Mouse (Mus musculus): ENCODE results near the gene Sf3b3. TPM values are rescaled to one million over a fixed set of nuclear protein-coding genes. Genes with fewer than 3 reads are reported as not detected.

Sf3b3 gene
- polyA plus RNA-seq, 1 experiment from 2014 or later: 174 TPM

DNA sequence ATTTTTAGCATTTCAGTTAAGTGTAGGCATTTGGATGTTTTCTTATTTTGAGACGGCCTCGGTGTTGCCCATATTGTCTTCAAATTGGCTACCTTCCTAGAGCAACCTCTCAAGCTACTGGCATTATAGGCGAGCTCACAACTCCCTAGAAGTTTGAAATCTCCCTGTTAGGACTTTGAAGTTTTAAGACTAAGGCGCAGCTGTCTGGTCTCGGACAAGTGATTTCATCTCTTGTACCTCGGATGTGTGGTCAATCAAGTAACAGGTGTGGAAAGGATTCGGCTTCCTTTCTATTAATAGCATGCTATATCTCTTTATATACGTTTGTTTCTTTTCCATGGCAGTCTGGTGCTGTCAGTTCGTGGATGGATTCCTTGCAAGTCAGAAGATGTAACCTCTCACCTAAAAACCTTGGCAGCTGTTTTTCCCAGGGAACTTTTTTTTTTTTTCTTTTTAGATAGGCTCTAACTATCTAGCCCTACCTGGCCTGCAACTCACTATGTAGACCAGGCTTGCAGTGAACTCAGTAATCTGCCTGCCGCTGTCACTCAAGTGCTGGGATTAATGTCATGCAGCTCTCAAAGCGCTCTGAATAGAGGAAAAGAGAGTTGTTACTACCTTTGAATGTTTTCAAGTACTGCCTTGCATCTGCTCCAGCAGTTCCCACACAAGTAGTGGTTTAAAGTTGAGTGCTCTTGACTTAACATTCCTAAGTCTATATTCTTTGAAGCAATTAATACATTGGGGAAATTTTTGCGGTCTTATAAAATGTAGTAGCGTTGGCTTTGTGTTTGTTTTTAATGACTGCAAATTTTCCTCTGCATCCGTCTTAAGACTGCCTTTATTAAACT lies 1.3 kb upstream of the Sf3b3 start:
- peak overlapping the region; percentile 98 for H3K9ac ChIP-seq
- TF ChIP-seq CTCF (IDR thresholded peaks at IDR 0.05; ENCODE audit: low read depth): no peak
- H3K4me2 ChIP-seq: peak overlapping the region; percentile 80
- H3K27me3 ChIP-seq (ENCODE audit: insufficient read depth, low read length): no peaks in the 10 kb centered on the region
- ATAC-seq (ENCODE audit: insufficient read depth): no peak
- peaks cover 54% of the 10 kb centered on the region for H3K36me3 ChIP-seq (ENCODE audit: insufficient read depth)
- no peak for DNase-seq
- peaks cover 5% of the 10 kb centered on the region; the same call in 1 of the 2 replicates for H3K4me1 ChIP-seq (ENCODE audit: insufficient read depth)
- H3K27ac ChIP-seq (ENCODE audit: low read depth): no peak overlapping the region
- no peaks in the 10 kb centered on the region for H3K9me3 ChIP-seq (ENCODE audit: low read depth, low read length)
- H3K4me3 ChIP-seq (ENCODE audit: low read depth, low read length): peak overlapping the region; percentile 93
- WGBS: 49% methylated on average over 14 of the region's 14 CpGs

GRCm38 (mm10) chr8:110847171-110847549 lies 573 bp upstream of the Sf3b3 start:
- Histone ChIP-seq H3K27ac (ENCODE audit: low read depth) (peak overlapping the region; percentile 91), H3K4me2 (peak overlapping the region; percentile 80), H3K4me1 (ENCODE audit: insufficient read depth) (peaks cover 5% of the 10 kb centered on the region; the same call in 1 of the 2 replicates), H3K4me3 (ENCODE audit: low read depth, low read length) (peak overlapping the region; percentile 93), H3K36me3 (ENCODE audit: insufficient read depth) (peaks cover 54% of the 10 kb centered on the region), H3K9me3 (ENCODE audit: low read depth, low read length) (no peaks in the 10 kb centered on the region), H3K27me3 (ENCODE audit: insufficient read depth, low read length) (no peaks in the 10 kb centered on the region), H3K9ac (peak overlapping the region; percentile 98)
- DNase-seq (no peak), ATAC-seq (ENCODE audit: insufficient read depth) (peak; percentile 47)
- under 1% methylated on average over 13 of the region's 13 CpGs for WGBS
- TF ChIP-seq CTCF (IDR thresholded peaks at IDR 0.05; ENCODE audit: low read depth): no peak

- peaks cover 52% of the 10 kb centered on the region for H3K36me3 ChIP-seq (ENCODE audit: insufficient read depth)
- peak overlapping the region; percentile 80 for H3K4me2 ChIP-seq
- H3K4me1 ChIP-seq (ENCODE audit: insufficient read depth): peaks cover 5% of the 10 kb centered on the region; the same call in 1 of the 2 replicates
- no peaks in the 10 kb centered on the region for H3K9me3 ChIP-seq (ENCODE audit: low read depth, low read length)
- peak overlapping the region; percentile 93 for H3K4me3 ChIP-seq (ENCODE audit: low read depth, low read length)
- H3K27me3 ChIP-seq (ENCODE audit: insufficient read depth, low read length): no peaks in the 10 kb centered on the region
- H3K27ac ChIP-seq (ENCODE audit: low read depth): peak overlapping the region; percentile 91
- TF ChIP-seq CTCF (IDR thresholded peaks at IDR 0.05; ENCODE audit: low read depth): no peak
- ATAC-seq (ENCODE audit: insufficient read depth) (no peak), DNase-seq (peak; percentile 36)
- WGBS: 7% methylated on average over 17 of the region's 17 CpGs
- peak overlapping the region; percentile 98 for H3K9ac ChIP-seq
These were observed 674 bp downstream of the Sf3b3 start for GRCm38 (mm10) chr8:110845821-110846404.

DNA sequence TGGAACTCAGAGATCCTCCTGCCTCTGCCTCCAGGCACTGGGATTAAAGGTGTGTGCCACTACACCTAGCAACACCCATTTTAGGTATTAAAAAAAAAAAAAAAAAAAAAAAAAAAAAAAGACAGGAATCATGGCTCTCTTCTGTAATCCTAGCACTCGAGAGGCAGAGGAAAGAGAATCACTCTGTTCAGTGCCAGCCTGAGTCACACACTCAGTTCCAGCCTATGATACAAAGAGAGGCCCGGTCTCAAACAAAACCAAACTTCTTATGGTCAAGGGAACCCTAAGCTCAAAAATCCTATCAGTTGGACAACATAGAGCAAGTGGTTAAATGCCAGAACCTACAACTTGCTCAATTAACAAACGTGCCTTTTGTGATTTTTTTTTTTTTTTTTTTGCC lies 1.6 kb downstream of the Sf3b3 start:
- H3K36me3 ChIP-seq (ENCODE audit: insufficient read depth): peaks cover 52% of the 10 kb centered on the region
- WGBS: 74% methylated on average over 3 of the region's 3 CpGs

GRCm38 (mm10) chr8:110843207-110843606 lies 3.4 kb downstream of the Sf3b3 start:
- DNase-seq (no peak), ATAC-seq (ENCODE audit: insufficient read depth) (no peak)
- no peak for TF ChIP-seq CTCF (IDR thresholded peaks at IDR 0.05; ENCODE audit: low read depth)
- H3K27ac ChIP-seq (ENCODE audit: low read depth): no peak overlapping the region
- no peak overlapping the region; the same call in 1 of the 2 replicates for H3K9ac ChIP-seq
- no peaks in the 10 kb centered on the region for H3K9me3 ChIP-seq (ENCODE audit: low read depth, low read length)
- peaks cover 5% of the 10 kb centered on the region; the same call in 1 of the 2 replicates for H3K4me1 ChIP-seq (ENCODE audit: insufficient read depth)
- no peak overlapping the region for H3K4me3 ChIP-seq (ENCODE audit: low read depth, low read length)
- 82% methylated on average over 5 of the region's 5 CpGs for WGBS
- H3K27me3 ChIP-seq (ENCODE audit: insufficient read depth, low read length): no peaks in the 10 kb centered on the region
- H3K4me2 ChIP-seq: no peak overlapping the region
- peaks cover 65% of the 10 kb centered on the region for H3K36me3 ChIP-seq (ENCODE audit: insufficient read depth)

More for the DNA sequence above, 1.6 kb downstream of the Sf3b3 start:
- Histone ChIP-seq H3K4me2 (peak overlapping the region; percentile 80), H3K27me3 (ENCODE audit: insufficient read depth, low read length) (no peaks in the 10 kb centered on the region), H3K4me1 (ENCODE audit: insufficient read depth) (peaks cover 5% of the 10 kb centered on the region; the same call in 1 of the 2 replicates), H3K4me3 (ENCODE audit: low read depth, low read length) (peak overlapping the region; percentile 93), H3K9ac (peak overlapping the region; percentile 98; the same call in 1 of the 2 replicates), H3K27ac (ENCODE audit: low read depth) (no peak overlapping the region), H3K9me3 (ENCODE audit: low read depth, low read length) (no peaks in the 10 kb centered on the region)
- TF ChIP-seq CTCF (IDR thresholded peaks at IDR 0.05; ENCODE audit: low read depth): no peak
- DNase-seq (no peak), ATAC-seq (ENCODE audit: insufficient read depth) (no peak)

DNA sequence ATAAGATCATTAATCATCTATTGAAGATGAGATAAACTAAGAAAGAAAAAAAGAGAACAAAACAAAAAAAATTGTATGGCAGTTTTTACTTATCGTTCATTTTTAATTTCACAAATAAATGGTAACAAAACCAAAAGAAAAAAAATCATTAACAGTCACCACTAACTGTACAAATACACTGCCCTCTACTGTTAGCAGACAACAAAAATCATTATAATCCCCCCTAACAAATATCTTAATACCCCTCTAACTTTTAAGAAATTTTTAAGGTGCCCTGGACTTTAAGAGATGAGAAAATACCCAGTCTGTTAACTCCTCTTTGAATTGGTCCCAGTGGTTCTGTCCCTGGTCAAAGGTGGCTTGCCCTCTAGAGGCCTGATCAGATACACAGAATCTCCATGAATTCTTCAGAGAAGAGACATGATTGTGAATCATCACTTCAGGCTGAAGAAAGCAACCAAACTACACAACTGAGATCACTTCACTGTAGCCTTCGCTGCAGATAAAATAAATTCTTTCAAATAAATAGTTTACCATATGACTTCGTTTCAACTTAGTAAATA lies 4.5 kb downstream of the Sf3b3 start:
- Histone ChIP-seq H3K9ac (no peak overlapping the region), H3K9me3 (ENCODE audit: low read depth, low read length) (no peaks in the 10 kb centered on the region), H3K4me2 (no peak overlapping the region), H3K4me1 (ENCODE audit: insufficient read depth) (peaks cover 3% of the 10 kb centered on the region; the same call in 1 of the 2 replicates), H3K27me3 (ENCODE audit: insufficient read depth, low read length) (no peaks in the 10 kb centered on the region), H3K36me3 (ENCODE audit: insufficient read depth) (peaks cover 76% of the 10 kb centered on the region), H3K27ac (ENCODE audit: low read depth) (no peak overlapping the region), H3K4me3 (ENCODE audit: low read depth, low read length) (no peak overlapping the region)
- peak; percentile 6; the same call in 1 of the 2 replicates for TF ChIP-seq CTCF (IDR thresholded peaks at IDR 0.05; ENCODE audit: low read depth)
- ATAC-seq (ENCODE audit: insufficient read depth) (no peak), DNase-seq (peak; percentile 19)
- 80% methylated on average over 3 of the region's 3 CpGs for WGBS

- Histone ChIP-seq H3K9me3 (ENCODE audit: low read depth, low read length) (no peaks in the 10 kb centered on the region), H3K4me3 (ENCODE audit: low read depth, low read length) (no peak overlapping the region), H3K4me2 (no peak overlapping the region), H3K4me1 (ENCODE audit: insufficient read depth) (no peaks in the 10 kb centered on the region), H3K36me3 (ENCODE audit: insufficient read depth) (peaks cover 98% of the 10 kb centered on the region), H3K27me3 (ENCODE audit: insufficient read depth, low read length) (no peaks in the 10 kb centered on the region), H3K27ac (ENCODE audit: low read depth) (no peak overlapping the region), H3K9ac (no peak overlapping the region)
- no peak for TF ChIP-seq CTCF (IDR thresholded peaks at IDR 0.05; ENCODE audit: low read depth)
- ATAC-seq (ENCODE audit: insufficient read depth) (no peak), DNase-seq (no peak)
- 82% methylated on average over 3 of the region's 3 CpGs for WGBS
These were observed 14.6 kb downstream of the Sf3b3 start for GRCm38 (mm10) chr8:110831956-110832355.

All from lung, embryonic 14.5 days (tissue).